Mouse (Mus musculus) neural tube, postnatal 0 days (tissue): ENCODE data around the gene Tagap. TPM values are rescaled to one million over a fixed set of nuclear protein-coding genes. Genes with fewer than 3 reads are reported as not detected.

Experiments used
- polyA plus RNA-seq: library from polyadenylated mRNA; unstranded; fragments of >200 nt; fragmentation: Nextera tagmentation; extraction: Ambion mirVana; gene quantifications from 2 replicates; pipeline ENCODE4 v1.2.1, GENCODE M21; 2015

The Tagap gene
- polyA plus RNA-seq: 0.69 and 0.81 TPM in 2 replicates

GRCm38 (mm10) chr17:7925413-7926160 lies at the start of gene Tagap:
Gene Tagap, plus strand, starts transcription at chr17:7926000.

GRCm38 (mm10) chr17:7945117-7946052 lies 19.6 kb downstream of the Tagap start, which contains the start of gene Rsph3a:
Gene Rsph3a, plus strand, starts transcription at chr17:7945614.

Other genes with a start within 250 kb of the Tagap start
- gene Fndc1, start 98.7 kb upstream of the Tagap start, polyA plus RNA-seq: 14.1 and 14.2 TPM in 2 replicates
- 69.9 and 78.8 TPM in 2 replicates for gene Rsph3a, start 19.6 kb downstream of the Tagap start, polyA plus RNA-seq
- gene Gm49673, start 221.8 kb downstream of the Tagap start, polyA plus RNA-seq: 0.17 and 0.46 TPM in 2 replicates
- 18.5 and 18.7 TPM in 2 replicates for gene Rnaset2a, start 222.1 kb downstream of the Tagap start, polyA plus RNA-seq
- gene Fgfr1op, start 239.5 kb downstream of the Tagap start, polyA plus RNA-seq: 20.1 and 21.3 TPM in 2 replicates